Mouse (Mus musculus): ENCODE data around the gene Hist1h2af.

Gene Hist1h2af

DNA sequence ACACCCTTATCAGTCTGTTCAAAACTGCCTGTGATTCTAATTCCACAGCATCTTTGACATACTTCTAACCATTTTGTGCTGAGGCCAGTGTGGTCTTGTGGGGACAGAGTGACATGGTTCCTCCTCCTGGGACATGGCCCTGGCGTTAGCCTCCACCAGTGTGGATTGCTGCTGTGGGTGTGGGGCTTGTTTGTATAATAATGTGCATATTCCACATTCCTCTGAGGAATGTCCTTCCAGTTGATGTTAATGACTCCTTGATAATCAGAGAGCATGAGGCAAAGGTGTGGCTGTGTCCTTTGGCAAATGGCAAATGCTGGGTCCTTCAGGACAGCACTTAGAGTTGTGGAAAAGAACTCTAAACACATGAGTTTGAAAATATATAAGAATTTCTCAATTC is 20.2 kb upstream of the Hist1h2af start:
- DNase-seq (ENCODE audit: extremely low read depth, insufficient read length, low spot score), result no peak

DNA sequence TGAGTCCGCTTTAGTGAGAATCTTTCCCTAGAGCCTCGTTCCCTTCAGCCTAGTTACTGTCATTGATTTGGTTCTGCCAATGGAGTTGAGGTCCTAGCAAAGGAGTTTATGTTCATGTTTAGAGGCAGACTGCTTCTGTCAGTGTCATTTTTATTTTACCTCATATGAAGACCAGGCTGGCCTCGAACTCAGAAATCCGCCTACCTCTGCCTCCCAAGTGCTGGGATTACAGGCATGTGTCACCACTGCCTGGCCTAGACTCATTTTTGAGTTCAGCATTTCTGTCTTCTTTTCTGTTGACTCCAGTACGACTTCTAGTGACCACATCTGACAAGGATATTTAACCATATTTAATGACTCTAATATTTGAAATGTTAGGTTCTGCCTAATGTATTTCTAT is 18.4 kb upstream of the Hist1h2af start:
- peak; percentile 50 for DNase-seq (ENCODE audit: extremely low read depth, insufficient read length, low spot score)

DNA sequence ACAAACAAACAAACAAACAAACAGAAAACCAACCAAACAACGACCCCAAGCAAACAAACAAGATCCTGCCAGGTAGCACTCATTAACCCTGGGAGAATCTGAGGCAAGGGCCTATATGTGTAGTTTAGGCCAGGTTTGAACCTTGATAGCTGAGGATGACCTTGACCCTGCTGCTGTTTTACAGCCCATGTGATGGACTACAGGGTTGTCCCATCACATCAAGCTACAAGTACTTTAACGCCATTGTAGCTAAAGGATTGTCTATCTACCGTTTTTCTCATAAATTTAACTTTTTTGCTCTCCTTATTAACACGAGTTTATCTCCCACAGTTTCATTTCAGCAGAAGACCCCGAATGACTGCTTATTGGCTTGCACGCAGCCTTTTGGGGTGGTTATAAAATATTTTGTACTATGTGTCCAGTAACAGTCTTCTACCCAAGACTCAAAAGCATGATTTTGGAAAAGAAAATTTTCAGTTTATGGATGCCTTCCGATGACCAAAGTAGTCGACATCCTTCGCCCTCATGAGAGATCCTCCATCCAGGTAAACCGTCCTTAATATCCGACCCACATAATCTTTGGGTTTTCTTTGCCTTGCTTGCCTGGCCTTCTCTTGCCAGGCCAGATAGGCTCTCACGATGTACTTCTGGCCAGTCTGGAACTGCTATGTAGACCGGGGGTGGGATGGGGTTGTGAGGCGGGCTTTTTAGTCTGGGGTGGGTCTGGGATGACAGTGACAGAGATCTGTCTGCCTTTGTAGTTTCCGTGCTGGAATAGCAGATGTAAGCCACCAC is 17.7 kb upstream of the Hist1h2af start:
- DNase-seq (ENCODE audit: extremely low read depth, insufficient read length, low spot score), result no peak

- DNase-seq (ENCODE audit: extremely low read depth, insufficient read length, low spot score), result peak; percentile 73
These were observed 16.7 kb upstream of the Hist1h2af start for GRCm38 (mm10) chr13:23516822-23517602.

- peak; percentile 81 for DNase-seq (ENCODE audit: extremely low read depth, insufficient read length, low spot score)
These were observed 16.0 kb upstream of the Hist1h2af start for GRCm38 (mm10) chr13:23517603-23518294.

DNA sequence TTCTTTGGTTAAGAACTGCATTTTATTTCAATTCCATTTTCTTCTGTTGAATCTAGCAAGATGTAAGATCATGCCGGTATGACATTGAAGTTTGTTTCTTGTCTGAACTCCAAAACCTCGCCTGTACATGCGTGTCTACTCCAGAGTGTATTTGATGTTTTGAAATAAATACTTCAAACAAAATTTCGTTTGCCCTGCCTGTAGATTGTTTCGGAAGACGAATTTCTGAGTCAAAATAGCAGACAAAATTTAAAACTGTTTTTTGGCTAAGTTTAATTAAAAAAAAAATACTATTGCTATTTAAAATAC is 15.5 kb upstream of the Hist1h2af start:
- DNase-seq (ENCODE audit: extremely low read depth, insufficient read length, low spot score), result no peak

DNA sequence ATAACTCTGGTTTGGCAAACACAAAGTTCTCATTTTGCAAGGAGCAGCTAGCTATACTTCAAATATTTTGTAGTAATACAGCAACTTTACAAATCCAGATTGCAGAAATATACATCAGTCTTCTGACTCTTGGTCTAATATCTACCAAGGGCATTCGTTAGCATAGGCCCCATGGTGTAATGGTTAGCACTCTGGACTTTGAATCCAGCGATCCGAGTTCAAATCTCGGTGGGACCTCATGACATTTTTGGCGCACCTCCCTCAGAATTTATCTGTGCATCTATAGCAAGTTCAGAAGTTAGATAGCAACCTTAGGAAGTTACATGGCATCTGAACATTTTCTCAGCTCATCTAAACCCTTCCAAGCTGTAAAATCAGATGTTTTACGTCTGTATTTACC is 14.8 kb upstream of the Hist1h2af start:
- peak; percentile 57 for DNase-seq (ENCODE audit: extremely low read depth, insufficient read length, low spot score)

DNA sequence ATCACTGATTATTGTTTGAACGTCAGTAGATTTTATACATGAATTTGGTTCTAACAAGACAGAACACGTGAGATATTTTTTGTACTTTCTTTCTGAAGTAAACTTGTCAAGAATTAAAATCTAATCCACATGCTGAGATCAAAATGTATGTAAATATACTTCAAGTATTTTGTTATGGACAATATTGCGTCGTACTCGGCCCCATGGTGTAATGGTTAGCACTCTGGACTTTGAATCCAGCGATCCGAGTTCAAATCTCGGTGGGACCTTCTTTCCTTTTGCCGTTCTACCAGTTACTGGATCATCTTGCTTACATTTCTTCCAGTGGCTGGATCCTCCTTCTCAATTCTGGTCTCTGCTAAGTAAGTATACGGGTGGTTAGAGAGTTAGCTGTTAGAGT is 14.3 kb upstream of the Hist1h2af start:
- peak; percentile 67 for DNase-seq (ENCODE audit: extremely low read depth, insufficient read length, low spot score)

DNA sequence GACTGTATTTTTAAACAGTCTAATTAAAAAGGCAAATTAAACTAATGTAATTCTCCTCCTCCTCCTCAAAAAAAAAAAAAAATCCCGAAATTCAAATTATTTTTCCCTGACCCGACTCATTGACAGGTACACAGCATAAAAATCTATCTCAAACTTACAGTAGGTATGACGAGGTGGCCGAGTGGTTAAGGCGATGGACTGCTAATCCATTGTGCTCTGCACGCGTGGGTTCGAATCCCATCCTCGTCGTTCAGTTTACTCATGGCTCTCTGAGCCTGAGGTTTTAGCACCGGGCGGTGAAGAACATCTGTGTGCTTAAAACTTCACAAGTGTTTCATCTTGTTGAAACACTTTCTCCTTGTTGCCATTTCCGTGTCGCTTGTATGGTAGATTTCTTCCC is 12.0 kb upstream of the Hist1h2af start:
- peak; percentile 68 for DNase-seq (ENCODE audit: extremely low read depth, insufficient read length, low spot score)

DNA sequence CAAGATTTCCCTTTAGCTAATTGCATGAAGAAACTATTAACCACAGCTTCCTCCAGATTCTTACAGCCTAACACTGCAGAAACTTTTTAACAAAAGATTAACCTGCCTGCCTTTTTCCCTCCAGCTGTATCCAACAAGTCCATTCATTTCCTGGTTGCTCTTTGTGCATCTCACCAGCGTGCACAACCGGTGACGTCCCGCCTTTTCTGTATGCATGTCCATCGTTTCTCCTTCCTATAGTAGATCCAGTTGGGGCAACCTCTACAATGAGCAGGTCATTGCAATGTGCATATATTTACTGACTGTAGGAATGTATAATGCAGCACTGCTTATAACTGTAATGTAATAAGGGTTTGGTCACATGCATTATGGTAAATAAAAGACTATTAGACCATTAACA is 9.7 kb upstream of the Hist1h2af start:
- no peak for DNase-seq (ENCODE audit: extremely low read depth, insufficient read length, low spot score)

DNA sequence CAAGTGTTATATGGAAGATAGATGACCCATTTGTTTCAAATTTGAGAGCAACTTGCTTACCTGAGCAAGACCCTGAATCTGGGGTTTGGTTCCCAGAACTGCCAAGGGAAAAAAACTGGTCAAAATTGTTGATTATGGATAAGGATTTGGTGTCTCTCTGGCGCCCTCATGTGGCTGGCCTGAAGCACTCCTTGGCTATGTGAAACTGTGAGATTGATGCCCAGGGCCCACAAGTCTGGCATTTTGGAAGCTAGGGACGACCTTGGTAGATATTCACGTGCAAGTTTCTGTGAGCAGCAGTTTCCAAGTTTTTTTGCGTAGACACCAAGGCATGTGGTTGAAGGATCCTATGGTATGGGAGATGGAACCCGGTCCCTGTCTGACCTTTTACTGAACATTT is 9.1 kb upstream of the Hist1h2af start:
- DNase-seq (ENCODE audit: extremely low read depth, insufficient read length, low spot score), result peak; percentile 37

- no peak for DNase-seq (ENCODE audit: extremely low read depth, insufficient read length, low spot score)
These were observed 7.8 kb upstream of the Hist1h2af start for GRCm38 (mm10) chr13:23525901-23526300.

DNA sequence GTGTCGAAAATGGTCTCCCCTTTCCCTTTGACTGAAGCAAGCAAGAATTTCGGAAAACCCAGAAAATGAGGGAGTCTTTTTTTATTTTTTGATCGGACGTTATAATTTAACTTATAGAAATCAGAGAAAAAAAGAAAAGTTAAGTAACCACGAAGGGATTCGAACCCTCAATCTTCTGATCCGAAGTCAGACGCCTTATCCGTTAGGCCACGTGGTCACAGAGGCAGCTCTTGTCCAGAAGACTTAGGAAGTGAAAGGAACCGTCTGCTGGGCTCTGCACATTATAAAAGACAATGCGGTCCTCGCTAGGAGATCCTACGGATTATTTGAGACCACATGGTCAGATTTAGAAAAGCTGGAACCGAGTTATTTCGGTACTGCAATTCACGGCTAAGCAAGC is 7.4 kb upstream of the Hist1h2af start:
- DNase-seq (ENCODE audit: extremely low read depth, insufficient read length, low spot score), result peak; percentile 51

GRCm38 (mm10) chr13:23529005-23529404 is 4.7 kb upstream of the Hist1h2af start:
- no peak for DNase-seq (ENCODE audit: extremely low read depth, insufficient read length, low spot score)

GRCm38 (mm10) chr13:23529480-23530165 is 4.1 kb upstream of the Hist1h2af start:
- DNase-seq (ENCODE audit: extremely low read depth, insufficient read length, low spot score), result no peak

- DNase-seq (ENCODE audit: extremely low read depth, insufficient read length, low spot score), result peak; percentile 70
These were observed 3.4 kb upstream of the Hist1h2af start for GRCm38 (mm10) chr13:23530181-23530900.

DNA sequence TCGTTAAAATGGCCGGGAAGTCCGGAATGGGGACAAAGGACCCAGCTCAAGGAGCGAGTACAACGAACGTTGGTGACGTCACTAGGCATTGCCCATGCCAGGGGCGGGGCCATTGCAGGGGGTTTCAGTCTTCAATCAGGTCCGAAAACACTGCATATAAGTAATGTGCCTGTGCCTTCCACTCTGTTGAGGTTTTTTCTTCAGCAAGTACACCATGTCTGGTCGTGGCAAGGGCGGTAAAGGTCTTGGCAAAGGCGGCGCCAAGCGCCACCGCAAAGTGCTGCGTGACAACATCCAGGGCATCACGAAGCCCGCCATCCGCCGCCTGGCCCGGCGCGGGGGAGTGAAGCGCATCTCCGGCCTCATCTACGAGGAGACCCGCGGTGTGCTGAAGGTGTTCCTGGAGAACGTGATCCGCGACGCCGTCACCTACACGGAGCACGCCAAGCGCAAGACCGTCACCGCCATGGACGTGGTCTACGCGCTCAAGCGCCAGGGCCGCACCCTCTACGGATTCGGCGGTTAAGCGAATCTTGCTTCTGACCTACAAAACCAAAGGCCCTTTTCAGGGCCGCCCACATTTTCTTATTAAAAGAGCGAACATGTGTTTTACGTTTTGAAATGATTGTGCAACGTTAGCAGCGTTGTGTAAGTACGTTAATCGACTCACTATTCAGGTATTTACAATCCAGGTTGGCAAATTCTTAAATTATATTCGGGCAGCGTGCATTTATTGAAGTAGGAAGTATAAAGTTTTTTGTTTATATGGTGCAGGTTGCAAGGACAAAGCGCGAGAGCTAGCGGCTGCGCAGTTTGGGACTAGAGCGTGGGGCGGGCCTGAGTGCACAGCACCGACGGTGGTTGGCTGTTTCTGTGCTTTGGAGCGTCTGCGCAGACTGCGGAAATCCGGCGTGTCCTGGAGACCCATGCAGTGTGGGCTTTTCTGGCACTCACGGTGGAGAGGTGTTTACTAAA is 2.5 kb upstream of the Hist1h2af start, which contains the start of gene Hist1h4h:
TSS of gene Hist1h4h (plus strand) at position 150 of the 975 bp plus-strand sequence.
- DNase-seq (ENCODE audit: extremely low read depth, insufficient read length, low spot score), result peak; percentile 95

GRCm38 (mm10) chr13:23532262-23533075 is 1.2 kb upstream of the Hist1h2af start:
- no peak for DNase-seq (ENCODE audit: extremely low read depth, insufficient read length, low spot score)
